8 mouse cellular contexts compared by ENCODE assay signal in the genomic region with DNA sequence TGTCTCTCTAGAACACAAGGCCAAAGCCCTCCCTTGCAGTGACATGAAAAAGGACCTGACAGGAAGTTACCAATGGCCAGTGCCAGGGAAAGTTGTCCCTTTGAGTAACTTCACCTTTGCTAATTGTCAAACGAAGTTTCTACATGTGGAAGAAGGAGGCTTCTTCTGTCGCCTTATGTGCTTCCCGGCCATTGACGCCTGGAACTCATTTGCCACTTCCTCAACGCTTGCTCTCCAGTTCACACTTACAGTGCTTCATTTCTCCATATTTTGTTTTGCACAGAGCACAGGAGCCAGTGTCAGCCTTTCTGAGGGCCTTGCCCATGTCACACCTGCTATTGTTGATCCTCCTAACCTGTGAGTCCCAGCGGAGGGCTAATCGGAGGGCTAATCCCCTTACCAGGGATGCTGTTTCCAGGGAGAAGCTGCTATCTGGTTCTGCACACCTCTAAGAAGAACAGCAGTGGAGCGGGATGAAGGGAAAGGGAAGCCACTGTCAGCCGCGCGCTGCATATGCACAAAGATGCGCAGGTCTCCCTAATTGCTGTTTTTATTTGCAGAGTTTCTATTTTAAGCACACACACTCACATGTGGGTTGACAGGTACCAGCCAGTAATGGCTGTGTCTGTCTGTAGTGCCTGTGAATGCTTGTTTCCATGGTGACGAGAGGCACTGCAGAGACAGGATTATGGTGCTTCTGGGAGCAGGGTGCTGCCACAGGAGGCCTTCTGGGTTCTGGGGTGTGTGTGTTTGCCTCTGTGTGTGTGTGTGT.
DNase-seq lines count a peak whose midpoint lies in the region; ATAC-seq and TF ChIP-seq lines count a peak whose summit lies in the region.

No protein-coding gene starts in this region.

- H3K9me3 ChIP-seq in forebrain, embryonic 15.5 days: no peaks in the 10 kb centered on the region

- peak overlapping the region; percentile 93 for H3K27ac ChIP-seq in forebrain, embryonic 15.5 days (replicated peaks)
- H3K27ac ChIP-seq in heart, adult 2 months: no peak overlapping the region

- H3K27me3 ChIP-seq in forebrain, embryonic 15.5 days: no peaks in the 10 kb centered on the region
- no peaks in the 10 kb centered on the region for H3K27me3 ChIP-seq in heart, adult 2 months (ENCODE audit: control insufficient read depth, insufficient read depth, low read length)

- no peak overlapping the region; the same call in 1 of the 2 replicates for H3K9ac ChIP-seq in forebrain, embryonic 15.5 days (replicated peaks)
- H3K9ac ChIP-seq in heart, adult 2 months (ENCODE audit: low read depth, low read length): no peak overlapping the region

- TF ChIP-seq POLR2A in heart, adult 2 months (IDR thresholded peaks at IDR 0.05; ENCODE audit: insufficient read depth, low read depth, low read length): no peak

- H3K79me2 ChIP-seq in heart, adult 2 months (replicated peaks; ENCODE audit: control insufficient read depth, insufficient read depth, low read length): no peaks in the 10 kb centered on the region

- intact Hi-C loops in heart, postnatal 36 days (cut with DNase I): loop anchor here (10.0 kb wide), 2 partner anchors 107 to 547 kb away; partner anchors contain the start of genes Dclk1 and Rfxap
- intact Hi-C loops in left cerebral cortex, postnatal 14 days (cut with DNase I): loop anchor here (2.0 to 10.0 kb wide), 3 partner anchors 69 to 547 kb away; partner anchors contain the start of genes Dclk1 and Rfxap
- intact Hi-C loops in heart, adult 2 months (cut with DNase I): loop anchor here (10.0 kb wide), 1 partner anchor 537 kb away; no protein-coding TSS in a partner anchor

- H3K4me3 ChIP-seq in forebrain, embryonic 15.5 days: no peak overlapping the region
- no peak overlapping the region for H3K4me3 ChIP-seq in heart, adult 2 months

- H3K4me1 ChIP-seq in forebrain, embryonic 15.5 days: peaks cover 81% of the 10 kb centered on the region
- H3K4me1 ChIP-seq in heart, adult 2 months (ENCODE audit: control insufficient read depth, insufficient read depth, low read length): peaks cover 2% of the 10 kb centered on the region

- DNase-seq in heart, adult 11 months: peak; percentile 87
- no peak for DNase-seq in heart, postnatal 36 days
- peak; percentile 58 to 91 for DNase-seq in left cerebral cortex, postnatal 14 days (ENCODE audit: low spot score in 2 of 2)
- peak; percentile 81 for DNase-seq in retina, postnatal 1 day
- no peak for DNase-seq in heart, adult 2 months
- DNase-seq in B cell, adult 2 months: no peak

- 26% methylated on average over 13 of the region's 13 CpGs for WGBS in forebrain, embryonic 15.5 days
- 71% methylated on average over 13 of the region's 13 CpGs for WGBS in heart, adult 2 months

- TF ChIP-seq EP300 in heart, adult 2 months (IDR thresholded peaks at IDR 0.05; ENCODE audit: insufficient read depth, low read depth, low read length): no peak

- H3K36me3 ChIP-seq in forebrain, embryonic 15.5 days: no peaks in the 10 kb centered on the region
- no peaks in the 10 kb centered on the region for H3K36me3 ChIP-seq in heart, adult 2 months (ENCODE audit: control insufficient read depth, insufficient read depth, low read length)

- peak; percentile 84 for ATAC-seq in forebrain, embryonic 15.5 days (replicated peaks)
- no peak for ATAC-seq in monocyte, adult 5-6 weeks (replicated peaks; ENCODE audit: insufficient number of reproducible peaks, low FRiP score, low TSS enrichment, poor library complexity, severe bottlenecking)

- TF ChIP-seq CTCF in heart, adult 2 months (IDR thresholded peaks at IDR 0.05): no peak

- H3K4me2 ChIP-seq in forebrain, embryonic 15.5 days (replicated peaks): peak overlapping the region; percentile 24

Comparison
In these comparisons a context has a peak if more than half of its experiments do, and no peak if none do; other contexts are left out.
1. DNase-seq: peak in heart, adult 11 months (single experiment), left cerebral cortex, postnatal 14 days (2 of 2) and retina, postnatal 1 day (single experiment); none in heart, postnatal 36 days (0 of 2), heart, adult 2 months (0 of 2) and B cell, adult 2 months (0 of 2).